Mouse (Mus musculus) limb, embryonic 14.5 days (tissue): ENCODE data around the gene Ociad2. TPM values are rescaled to one million over a fixed set of nuclear protein-coding genes. Genes with fewer than 3 reads are reported as not detected.

Experiments used
- ATAC-seq: fragments of 200-750 bp; cut with Nextera tagmentation; 2 replicates; pipeline ENCODE4 v1.8.0; 2017; ENCODE audit warnings: low read depth, moderate number of reproducible peaks, moderate TSS enrichment; ENCODE audit not compliant: low FRiP score
- DNase-seq: peaks from one replicate; pipeline ENCODE4 v3.0.0-alpha.2; 2015; ENCODE audit warnings: low spot score
- H3K27ac ChIP-seq: fragments of 300-500 bp; sonication (generic); replicated peaks from 2 replicates; pipeline ENCODE4 v1.5.1; 2014; ENCODE audit warnings: low read depth, mild to moderate bottlenecking, low read length, moderate library complexity, mixed read lengths
- H3K27me3 ChIP-seq: fragments of 300-500 bp; sonication (generic); 2 replicates; pipeline ENCODE4 v1.6.1; 2014; ENCODE audit warnings: low read length, mixed read lengths; ENCODE audit not compliant: control insufficient read depth, insufficient read depth
- H3K36me3 ChIP-seq: fragments of 300-500 bp; sonication (generic); 2 replicates; pipeline ENCODE4 v1.6.1; 2014; ENCODE audit warnings: mild to moderate bottlenecking, low read length, moderate library complexity, mixed read lengths; ENCODE audit not compliant: control insufficient read depth, insufficient read depth
- H3K4me1 ChIP-seq: fragments of 300-500 bp; sonication (generic); 2 replicates; pipeline ENCODE4 v1.6.1; 2014; ENCODE audit warnings: antibody characterized with exemption, low read length, mixed read lengths; ENCODE audit not compliant: control insufficient read depth, insufficient read depth
- H3K4me2 ChIP-seq: fragments of 300-500 bp; sonication (generic); replicated peaks from 2 replicates; pipeline ENCODE4 v1.6.1; 2014; ENCODE audit warnings: low read depth, mild to moderate bottlenecking, low read length, moderate library complexity; ENCODE audit not compliant: severe bottlenecking
- H3K4me3 ChIP-seq: fragments of 300-500 bp; sonication (generic); replicated peaks from 2 replicates; pipeline ENCODE4 v1.5.1; 2014; ENCODE audit warnings: low read length
- H3K9ac ChIP-seq: fragments of 300-500 bp; sonication (generic); 2 replicates; pipeline ENCODE4 v1.6.1; 2014; ENCODE audit warnings: mild to moderate bottlenecking, low read depth, low read length, moderate library complexity; ENCODE audit not compliant: severe bottlenecking
- H3K9me3 ChIP-seq: fragments of 300-500 bp; sonication (generic); 2 replicates; pipeline ENCODE4 v1.6.1; 2016; ENCODE audit warnings: low read length; ENCODE audit not compliant: control insufficient read depth
- POLR2A ChIP-seq: fragments of 200-500 bp; IDR thresholded peaks from 2 replicates; pipeline ENCODE4 v1.8.0; 2012; ENCODE audit warnings: inconsistent platforms, mild to moderate bottlenecking, moderate library complexity, borderline replicate concordance; ENCODE audit not compliant: insufficient read depth, insufficient read length; ENCODE audit errors: extremely low read depth
- WGBS: fragments of 180-500 bp; shearing (Covaris S2); extraction: QIAGEN DNeasy Blood & Tissue Kit; methylation state at CpG from one replicate; pipeline ENCODE4 v1.1.7; 2014; 5-methylcytosine and 5-hydroxymethylcytosine counted together
- polyA plus RNA-seq, 2 experiments: library from polyadenylated mRNA; depleted of rRNA in 1 of 2; stranded (reverse) in 1 of 2; unstranded in 1 of 2; fragments of >200 nt; fragmentation: Nextera tagmentation in 1 of 2; extraction: Ambion mirVana in 1 of 2; gene quantifications; 2 replicates each; pipeline versions ENCODE4 v1.2.1 to v1.2.3; 2012 to 2014

Ociad2 gene
- polyA plus RNA-seq, 2 experiments = 3.1 to 12.8 TPM

- DNase-seq (no peak), ATAC-seq (no peak)
- WGBS = 86% methylated on average over 7 of the region's 7 CpGs
- no peaks in the 10 kb centered on the region for H3K9me3 ChIP-seq
- no peak overlapping the region for H3K27ac ChIP-seq
- H3K9ac ChIP-seq = no peak overlapping the region
- H3K4me1 ChIP-seq = no peaks in the 10 kb centered on the region
- no peaks in the 10 kb centered on the region for H3K27me3 ChIP-seq
- no peaks in the 10 kb centered on the region for H3K36me3 ChIP-seq
- H3K4me3 ChIP-seq = no peak overlapping the region
- no peak for TF ChIP-seq POLR2A
- no peak overlapping the region for H3K4me2 ChIP-seq
Observed at GRCm38 (mm10) chr5:73362338-73362737, 21.5 kb upstream of the Ociad2 start.

GRCm38 (mm10) chr5:73360240-73360639 lies 19.4 kb upstream of the Ociad2 start:
- no peak overlapping the region for H3K27ac ChIP-seq
- no peak overlapping the region for H3K4me3 ChIP-seq
- ATAC-seq = no peak
- H3K4me1 ChIP-seq = no peaks in the 10 kb centered on the region
- H3K4me2 ChIP-seq = no peak overlapping the region
- H3K9ac ChIP-seq = no peak overlapping the region
- no peaks in the 10 kb centered on the region for H3K9me3 ChIP-seq
- 41% methylated on average over 12 of the region's 12 CpGs for WGBS
- no peak for DNase-seq
- no peaks in the 10 kb centered on the region for H3K27me3 ChIP-seq
- no peak for TF ChIP-seq POLR2A
- H3K36me3 ChIP-seq = no peaks in the 10 kb centered on the region

GRCm38 (mm10) chr5:73359752-73360141 lies 18.9 kb upstream of the Ociad2 start:
- no peak for TF ChIP-seq POLR2A
- H3K9me3 ChIP-seq = no peaks in the 10 kb centered on the region
- ATAC-seq (no peak), DNase-seq (no peak)
- H3K27me3 ChIP-seq = no peaks in the 10 kb centered on the region
- H3K9ac ChIP-seq = no peak overlapping the region
- H3K27ac ChIP-seq = no peak overlapping the region
- no peaks in the 10 kb centered on the region for H3K4me1 ChIP-seq
- H3K4me3 ChIP-seq = no peak overlapping the region
- WGBS = 42% methylated on average over 12 of the region's 12 CpGs
- H3K4me2 ChIP-seq = no peak overlapping the region
- no peaks in the 10 kb centered on the region for H3K36me3 ChIP-seq

- ATAC-seq = no peak
- Histone ChIP-seq H3K4me3 (no peak overlapping the region), H3K27ac (no peak overlapping the region), H3K4me1 (no peaks in the 10 kb centered on the region), H3K9ac (no peak overlapping the region), H3K36me3 (no peaks in the 10 kb centered on the region), H3K27me3 (no peaks in the 10 kb centered on the region), H3K4me2 (no peak overlapping the region), H3K9me3 (no peaks in the 10 kb centered on the region)
- TF ChIP-seq POLR2A = no peak
- WGBS = 68% methylated on average over 6 of the region's 6 CpGs
- DNase-seq = no peak
Observed at GRCm38 (mm10) chr5:73359134-73359751, 18.4 kb upstream of the Ociad2 start.

GRCm38 (mm10) chr5:73355393-73355792 lies 14.6 kb upstream of the Ociad2 start:
- no peak for ATAC-seq
- no peaks in the 10 kb centered on the region for H3K9me3 ChIP-seq
- no peaks in the 10 kb centered on the region for H3K27me3 ChIP-seq
- DNase-seq = no peak
- no peak for TF ChIP-seq POLR2A
- no peak overlapping the region for H3K27ac ChIP-seq
- WGBS = 49% methylated on average over 5 of the region's 5 CpGs
- no peak overlapping the region for H3K4me3 ChIP-seq
- H3K9ac ChIP-seq = no peak overlapping the region
- no peaks in the 10 kb centered on the region for H3K4me1 ChIP-seq
- H3K36me3 ChIP-seq = no peaks in the 10 kb centered on the region
- H3K4me2 ChIP-seq = no peak overlapping the region

GRCm38 (mm10) chr5:73353978-73354377 lies 13.2 kb upstream of the Ociad2 start:
- Histone ChIP-seq H3K9ac (no peak overlapping the region), H3K4me1 (no peaks in the 10 kb centered on the region), H3K27ac (no peak overlapping the region), H3K9me3 (no peaks in the 10 kb centered on the region), H3K4me3 (no peak overlapping the region), H3K4me2 (no peak overlapping the region), H3K27me3 (no peaks in the 10 kb centered on the region), H3K36me3 (no peaks in the 10 kb centered on the region)
- DNase-seq = no peak
- ATAC-seq = no peak
- WGBS = 78% methylated on average over 3 of the region's 3 CpGs
- TF ChIP-seq POLR2A = no peak
